17 mouse cellular contexts compared by ENCODE assay signal in the genomic region with DNA sequence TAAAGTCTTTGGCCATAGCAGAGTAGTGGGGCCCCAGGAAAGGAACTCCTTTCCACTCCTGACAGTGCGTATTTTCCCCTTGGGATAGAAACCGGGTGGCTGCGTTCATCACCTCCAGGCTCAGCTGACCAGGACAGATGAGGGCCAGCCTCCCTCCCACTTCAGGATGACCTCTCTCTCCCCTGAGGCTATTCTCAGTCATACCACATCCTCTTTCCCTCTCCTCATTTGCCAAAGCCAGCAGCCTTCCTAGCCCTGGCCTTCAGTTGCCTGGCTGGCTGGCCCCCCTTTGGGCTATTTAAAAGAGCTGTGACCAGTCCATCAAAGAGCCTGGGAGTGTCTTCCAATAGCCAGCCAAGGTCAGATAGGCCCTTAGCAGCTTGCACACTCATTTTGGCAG. TPM values are rescaled to one million over a fixed set of nuclear protein-coding genes. Genes with fewer than 3 reads are reported as not detected.
DNase-seq lines count a peak whose midpoint lies in the region; ATAC-seq lines count a peak whose summit lies in the region.
"Had no signal": no experiment of that assay in that cellular context is flagged by ENCODE, and none has a peak within 500 bp of the region (broad histone marks: within the 10 kb centered on the region; RNA-seq: fewer than 3 reads in every experiment).

No protein-coding gene starts in this region.

- H3K4me3 ChIP-seq in liver, embryonic 16.5 days (ENCODE audit: low read depth, low read length) = no peak overlapping the region
- H3K4me3 ChIP-seq in liver, embryonic 11.5 days (ENCODE audit: low read depth, low read length) = no peak overlapping the region
- H3K4me3 ChIP-seq: midbrain, embryonic 13.5 days; neural tube, embryonic 12.5 days; stomach, embryonic 15.5 days had no signal

- H3K4me2 ChIP-seq in liver, embryonic 16.5 days (ENCODE audit: low read depth, low read length) = no peak overlapping the region
- H3K4me2 ChIP-seq in liver, embryonic 11.5 days = no peak overlapping the region
- H3K4me2 ChIP-seq: midbrain, embryonic 13.5 days; neural tube, embryonic 12.5 days; stomach, embryonic 15.5 days had no signal

- DNase-seq in embryo, embryonic 10 days (ENCODE audit: low spot score) = peak; percentile 12
- no peak for DNase-seq in embryo, embryonic 10.5 days (ENCODE audit: low spot score)
- DNase-seq in liver, embryonic 11.5 days (ENCODE audit: low spot score) = no peak
- peak; percentile 58 for DNase-seq in gastrocnemius, postnatal 25 days
- peak; percentile 4 for DNase-seq in mesoderm, embryonic 11.5 days (ENCODE audit: low read depth, low spot score)
- DNase-seq in lung, postnatal 36 days = no peak
- no peak for DNase-seq in spleen, postnatal 36 days (ENCODE audit: low spot score in 2 of 2)
- DNase-seq: B cell, adult 2 months; cerebellum, adult 2 months; lung, adult 2 months; right cerebral cortex, postnatal 25 days; thymus, postnatal 4 days had no signal

- 0 out of 2 replicates have a peak, but pooled peaks have one; percentile 11 for ATAC-seq in liver, embryonic 16.5 days (ENCODE audit: low read depth)
- ATAC-seq in liver, embryonic 11.5 days (replicated peaks; ENCODE audit: low FRiP score) = no peak
- ATAC-seq: hindbrain, embryonic 16.5 days; midbrain, embryonic 13.5 days had no signal

- no peak overlapping the region for H3K9ac ChIP-seq in liver, embryonic 16.5 days (ENCODE audit: low read depth, low read length)
- H3K9ac ChIP-seq in liver, embryonic 11.5 days (ENCODE audit: low read depth, low read length) = no peak overlapping the region
- H3K9ac ChIP-seq: midbrain, embryonic 13.5 days; neural tube, embryonic 12.5 days; stomach, embryonic 15.5 days had no signal

- no peaks in the 10 kb centered on the region for H3K27me3 ChIP-seq in liver, embryonic 16.5 days (ENCODE audit: control insufficient read depth, insufficient read depth, low read depth, low read length)
- H3K27me3 ChIP-seq in liver, embryonic 11.5 days (replicated peaks; ENCODE audit: control insufficient read depth, insufficient read depth, low read length) = no peaks in the 10 kb centered on the region
- H3K27me3 ChIP-seq: midbrain, embryonic 13.5 days; neural tube, embryonic 12.5 days; stomach, embryonic 15.5 days had no signal

- 71% methylated on average over 3 of the region's 3 CpGs for WGBS in liver, embryonic 16.5 days (ENCODE audit: insufficient replicate concordance)
- 69% methylated on average over 3 of the region's 3 CpGs for WGBS in liver, embryonic 11.5 days

- no peaks in the 10 kb centered on the region for H3K9me3 ChIP-seq in liver, embryonic 16.5 days (replicated peaks; ENCODE audit: control insufficient read depth, low read length)
- H3K9me3 ChIP-seq in liver, embryonic 11.5 days (ENCODE audit: control insufficient read depth, low read length) = no peaks in the 10 kb centered on the region
- H3K9me3 ChIP-seq: midbrain, embryonic 13.5 days; neural tube, embryonic 12.5 days; stomach, embryonic 15.5 days had no signal

- H3K4me1 ChIP-seq in liver, embryonic 16.5 days (ENCODE audit: control insufficient read depth, low read depth, low read length) = no peaks in the 10 kb centered on the region
- no peaks in the 10 kb centered on the region for H3K4me1 ChIP-seq in liver, embryonic 11.5 days (replicated peaks; ENCODE audit: control insufficient read depth, insufficient read depth, low read length)
- H3K4me1 ChIP-seq: midbrain, embryonic 13.5 days; neural tube, embryonic 12.5 days; stomach, embryonic 15.5 days had no signal

- H3K27ac ChIP-seq in liver, embryonic 16.5 days (ENCODE audit: low read length) = no peak overlapping the region
- H3K27ac ChIP-seq in liver, embryonic 11.5 days (ENCODE audit: low read depth, low read length) = no peak overlapping the region
- H3K27ac ChIP-seq: midbrain, embryonic 13.5 days; neural tube, embryonic 12.5 days; stomach, embryonic 15.5 days had no signal

- no peaks in the 10 kb centered on the region; the same call in 1 of the 2 replicates for H3K36me3 ChIP-seq in liver, embryonic 16.5 days (ENCODE audit: control insufficient read depth, insufficient read depth)
- no peaks in the 10 kb centered on the region; the same call in 1 of the 2 replicates for H3K36me3 ChIP-seq in liver, embryonic 11.5 days (ENCODE audit: control insufficient read depth, insufficient read depth, low read length)

RNA-seq across cellular contexts. Expression of a gene that starts 29.8 kb away (rescaled TPM):
- polyA plus RNA-seq in liver, embryonic 16.5 days (2015; fragmentation: Nextera tagmentation; extraction: Ambion mirVana) = 14.0 and 14.4 TPM in 2 replicates
- polyA plus RNA-seq in liver, embryonic 11.5 days (2014; fragmentation: Nextera tagmentation; extraction: Ambion mirVana) = 22.2 and 24.6 TPM in 2 replicates
- 10 to 100 TPM; 38.6 to 47.8 TPM for total RNA-seq in gastrocnemius, postnatal 25 days (2021)

RNA-seq across cellular contexts. Expression of a gene that starts 30.1 kb away (rescaled TPM):
- polyA plus RNA-seq in liver, embryonic 16.5 days (2015; fragmentation: Nextera tagmentation; extraction: Ambion mirVana) = 158 and 159 TPM in 2 replicates
- polyA plus RNA-seq in liver, embryonic 11.5 days (2014; fragmentation: Nextera tagmentation; extraction: Ambion mirVana) = 80.3 and 95.8 TPM in 2 replicates
- 1 to 10 TPM; 4.0 to 7.4 TPM for total RNA-seq in gastrocnemius, postnatal 25 days (2021)

RNA-seq across cellular contexts. Expression of a gene that starts 46.1 kb away (rescaled TPM):
- polyA plus RNA-seq in liver, embryonic 16.5 days (2015; fragmentation: Nextera tagmentation; extraction: Ambion mirVana) = 130 and 137 TPM in 2 replicates
- 278 and 324 TPM in 2 replicates for polyA plus RNA-seq in liver, embryonic 11.5 days (2014; fragmentation: Nextera tagmentation; extraction: Ambion mirVana)
- 1 to 10 TPM; 1.2 to 2.2 TPM for total RNA-seq in gastrocnemius, postnatal 25 days (2021)

Comparison
In these comparisons a context has a peak if more than half of its experiments do, and no peak if none do; other contexts are left out.
1. DNase-seq: peak in embryo, embryonic 10 days (single experiment), gastrocnemius, postnatal 25 days (single experiment) and mesoderm, embryonic 11.5 days (single experiment); none in embryo, embryonic 10.5 days (single experiment), liver, embryonic 11.5 days (single experiment), lung, postnatal 36 days (single experiment) and spleen, postnatal 36 days (0 of 2).